Mouse (Mus musculus) cerebellum, adult 2 months (tissue): ENCODE data around the gene Slc37a2. TPM values are rescaled to one million over a fixed set of nuclear protein-coding genes. Genes with fewer than 3 reads are reported as not detected.
"Not testable (repeated sequence)": the region's sequence is repeated elsewhere in the genome, so short reads cannot be mapped to it uniquely, and the experiment has no call there.

Experiments
- DNase-seq, 2 experiments: peaks; one replicate each; pipeline ENCODE4 v3.0.0; 2021
- H3K27ac ChIP-seq: fragments of 200-500 bp; 2 replicates; pipeline ENCODE4 v1.5.1; 2012; ENCODE audit warnings: low read length, control low read depth, inconsistent platforms; ENCODE audit not compliant: insufficient read depth
- H3K27me3 ChIP-seq: fragments of 200-500 bp; 2 replicates; pipeline ENCODE4 v1.6.1; 2012; ENCODE audit warnings: inconsistent platforms, mild to moderate bottlenecking, low read length, moderate library complexity; ENCODE audit not compliant: control insufficient read depth, insufficient read depth
- H3K4me1 ChIP-seq: fragments of 200-500 bp; 2 replicates; pipeline ENCODE4 v1.6.1; 2011; ENCODE audit warnings: low read length; ENCODE audit not compliant: control insufficient read depth, insufficient read depth
- H3K4me3 ChIP-seq: fragments of 200-500 bp; replicated peaks from 2 replicates; pipeline ENCODE3; 2011; ENCODE audit warnings: mild to moderate bottlenecking, low read depth, low read length, control low read depth; ENCODE audit not compliant: insufficient read depth
- CTCF ChIP-seq: fragments of 200-500 bp; IDR thresholded peaks from 2 replicates; pipeline ENCODE4 v1.5.1; 2011; ENCODE audit warnings: low read depth, mild to moderate bottlenecking, control low read depth, low read length, moderate library complexity, borderline replicate concordance; ENCODE audit not compliant: insufficient read depth
- POLR2A ChIP-seq: fragments of 200-500 bp; IDR thresholded peaks from 2 replicates; pipeline ENCODE4 v1.6.1; 2011; ENCODE audit warnings: low read length, control low read depth, borderline replicate concordance; ENCODE audit not compliant: insufficient read depth
- WGBS: fragments of 180-500 bp; shearing (Covaris S2); methylation state at CpG from one replicate; pipeline ENCODE4 v1.1.7; 2018; 5-methylcytosine and 5-hydroxymethylcytosine counted together
- polyA plus RNA-seq: library from polyadenylated mRNA; depleted of rRNA; stranded (reverse); fragments of >200 nt; gene quantifications from 2 replicates; pipeline ENCODE4 v1.2.3, GENCODE M21; 2012; rRNA removed

The Slc37a2 gene
- polyA plus RNA-seq: 1.3 and 1.8 TPM in 2 replicates

GRCm38 (mm10) chr9:37255149-37255888 lies at the start of gene Slc37a2:
TSS of gene Slc37a2 (minus strand) at chr9:37255738.
- no peaks in the 10 kb centered on the region for H3K27me3 ChIP-seq
- H3K4me3 ChIP-seq: peak within 1 kb of the TSS; percentile 23
- no peak within 1 kb of the TSS for H3K27ac ChIP-seq
- no peaks in the 10 kb centered on the region for H3K4me1 ChIP-seq
- DNase-seq: peak; percentile 48 to 52
- TF ChIP-seq POLR2A (no peak), CTCF (no peak)
- WGBS: 2% methylated on average over 38 of the region's 38 CpGs

- DNase-seq: no peak
- TF ChIP-seq POLR2A (no peak), CTCF (no peak)
- no peaks in the 10 kb centered on the region for H3K27me3 ChIP-seq
- no peak overlapping the region for H3K27ac ChIP-seq
- H3K4me1 ChIP-seq: no peaks in the 10 kb centered on the region
- 98% methylated on average over 1 of the region's 1 CpGs for WGBS
- H3K4me3 ChIP-seq: no peak overlapping the region
Observed at GRCm38 (mm10) chr9:37301720-37302119, 46.2 kb upstream of the Slc37a2 start.

GRCm38 (mm10) chr9:37300501-37300900 lies 45.0 kb upstream of the Slc37a2 start:
- DNase-seq: peak; percentile 46 to 53
- H3K27me3 ChIP-seq, H3K27ac ChIP-seq, H3K4me1 ChIP-seq, H3K4me3 ChIP-seq: not testable (repeated sequence)
- WGBS: 19% methylated on average over 1 of the region's 1 CpGs

- Histone ChIP-seq H3K4me3 (no peak overlapping the region), H3K27ac (no peak overlapping the region), H3K27me3 (no peaks in the 10 kb centered on the region), H3K4me1 (no peaks in the 10 kb centered on the region)
- DNase-seq: no peak
- TF ChIP-seq CTCF (no peak), POLR2A (no peak)
Observed at GRCm38 (mm10) chr9:37295586-37295985, 40.0 kb upstream of the Slc37a2 start.

GRCm38 (mm10) chr9:37266622-37267021 lies 11.1 kb upstream of the Slc37a2 start:
- no peak for DNase-seq
- no peaks in the 10 kb centered on the region for H3K27me3 ChIP-seq
- WGBS: 99% methylated on average over 2 of the region's 2 CpGs

GRCm38 (mm10) chr9:37255889-37256225 lies 319 bp upstream of the Slc37a2 start:
- Histone ChIP-seq H3K27ac (no peak overlapping the region), H3K4me1 (no peaks in the 10 kb centered on the region), H3K4me3 (no peak overlapping the region), H3K27me3 (no peaks in the 10 kb centered on the region)
- TF ChIP-seq CTCF (peak; percentile 36; the same call in 1 of the 2 replicates), POLR2A (no peak)
- 33% methylated on average over 7 of the region's 7 CpGs for WGBS
- DNase-seq: no peak

More at GRCm38 (mm10) chr9:37266622-37267021, 11.1 kb upstream of the Slc37a2 start:
- H3K4me1 ChIP-seq: no peaks in the 10 kb centered on the region
- TF ChIP-seq CTCF (no peak), POLR2A (no peak)
- H3K27ac ChIP-seq: no peak overlapping the region
- H3K4me3 ChIP-seq: no peak overlapping the region

- no peaks in the 10 kb centered on the region for H3K4me1 ChIP-seq
- no peak for TF ChIP-seq CTCF
- no peak for TF ChIP-seq POLR2A
- 33% methylated on average over 6 of the region's 6 CpGs for WGBS
- H3K27me3 ChIP-seq: no peaks in the 10 kb centered on the region
- no peak for DNase-seq
- H3K27ac ChIP-seq: no peak overlapping the region
- no peak overlapping the region for H3K4me3 ChIP-seq
Observed at GRCm38 (mm10) chr9:37254531-37255110, 917 bp downstream of the Slc37a2 start.

GRCm38 (mm10) chr9:37250631-37251030 lies 4.9 kb downstream of the Slc37a2 start:
- Histone ChIP-seq H3K27ac (no peak overlapping the region), H3K4me3 (no peak overlapping the region), H3K4me1 (peaks cover 5% of the 10 kb centered on the region; the same call in 1 of the 2 replicates), H3K27me3 (no peaks in the 10 kb centered on the region)
- DNase-seq: no peak
- TF ChIP-seq CTCF (no peak), POLR2A (no peak)
- WGBS: 94% methylated on average over 6 of the region's 6 CpGs
